Mouse (Mus musculus) G1E (cell line): ENCODE results near the gene Ccdc39.

Experiments
- CTCF ChIP-seq: IDR thresholded peaks from 2 replicates; pipeline ENCODE4 v1.5.1; 2012; ENCODE audit warnings: low read depth, low read length, inconsistent platforms, mixed read lengths
- GATA1 ChIP-seq: IDR thresholded peaks from 2 replicates; pipeline ENCODE4 v1.6.1; 2012; ENCODE audit warnings: borderline replicate concordance, low read length, inconsistent platforms, mixed read lengths
- GATA2 ChIP-seq: IDR thresholded peaks from 2 replicates; pipeline ENCODE4 v1.6.1; 2012; ENCODE audit warnings: low read depth, low read length, inconsistent platforms, borderline replicate concordance
- POLR2AphosphoS5 ChIP-seq: IDR thresholded peaks from 2 replicates; pipeline ENCODE4 v1.6.1; 2012; ENCODE audit warnings: low read depth, low read length, inconsistent platforms; ENCODE audit not compliant: insufficient replicate concordance
- TAL1 ChIP-seq: conservative IDR thresholded peaks from 2 replicates; pipeline ENCODE4 v1.6.1; 2012; ENCODE audit warnings: low read depth, low read length, inconsistent platforms, mixed read lengths

DNA sequence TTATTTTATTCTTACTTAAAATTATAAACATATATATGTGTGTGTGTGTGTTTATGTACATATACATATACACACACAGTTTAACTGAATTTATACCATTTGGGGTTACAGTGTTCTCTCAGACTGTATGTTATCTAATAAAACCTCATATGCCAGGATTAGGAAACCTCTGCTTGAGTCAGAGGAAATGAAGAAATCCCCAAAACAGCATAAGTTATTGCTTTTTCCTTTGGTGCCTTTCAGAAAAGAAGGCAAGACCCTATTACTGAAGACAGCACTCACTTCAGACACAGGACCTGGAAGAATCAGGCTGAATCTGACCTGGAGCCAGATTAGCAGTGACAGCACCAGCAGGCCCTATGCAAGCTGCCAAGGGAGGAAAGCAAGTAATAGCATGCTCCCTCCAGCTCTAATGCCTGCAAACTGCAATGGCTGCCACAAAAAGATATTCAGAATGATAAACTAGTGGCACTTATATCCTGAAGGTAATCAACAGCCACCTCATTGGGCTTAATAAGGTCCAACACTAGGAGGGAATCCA lies 20.0 kb upstream of the Ccdc39 start:
- TF ChIP-seq CTCF = no peak
- no peak for TF ChIP-seq GATA1
- no peak for TF ChIP-seq GATA2
- no peak for TF ChIP-seq TAL1
- no peak for TF ChIP-seq POLR2AphosphoS5
